Mouse (Mus musculus) intestine, embryonic 15.5 days (tissue): ENCODE measurements around the gene Zdhhc18. TPM values are rescaled to one million over a fixed set of nuclear protein-coding genes. Genes with fewer than 3 reads are reported as not detected.
A peak's percentile ranks its signal among the peaks of the same experiment; 100 is the strongest.

Source experiments
- ATAC-seq: fragments of 200-750 bp; cut with Nextera tagmentation; 2 replicates; pipeline ENCODE4 v1.8.0; 2017; ENCODE audit warnings: moderate TSS enrichment, moderate library complexity
- H3K27ac ChIP-seq: fragments of 300-500 bp; sonication (generic); 2 replicates; pipeline ENCODE4 v1.5.1; 2015; ENCODE audit warnings: mild to moderate bottlenecking, inconsistent platforms
- H3K27me3 ChIP-seq: fragments of 300-500 bp; sonication (generic); replicated peaks from 2 replicates; pipeline ENCODE4 v1.6.1; 2015; ENCODE audit warnings: inconsistent platforms
- H3K36me3 ChIP-seq: fragments of 300-500 bp; sonication (generic); 2 replicates; pipeline ENCODE4 v1.6.1; 2015; ENCODE audit warnings: inconsistent platforms
- H3K4me1 ChIP-seq: fragments of 300-500 bp; sonication (generic); replicated peaks from 2 replicates; pipeline ENCODE4 v1.6.1; 2015; ENCODE audit warnings: inconsistent platforms
- H3K4me2 ChIP-seq: fragments of 300-500 bp; sonication (generic); replicated peaks from 2 replicates; pipeline ENCODE4 v1.6.1; 2015; ENCODE audit warnings: mild to moderate bottlenecking, inconsistent platforms
- H3K4me3 ChIP-seq: fragments of 300-500 bp; sonication (generic); replicated peaks from 2 replicates; pipeline ENCODE4 v1.5.1; 2015; ENCODE audit warnings: inconsistent platforms
- H3K9ac ChIP-seq: fragments of 300-500 bp; sonication (generic); 2 replicates; pipeline ENCODE4 v1.6.1; 2015; ENCODE audit warnings: inconsistent platforms
- H3K9me3 ChIP-seq: fragments of 300-500 bp; sonication (generic); 2 replicates; pipeline ENCODE4 v1.6.1; 2016; ENCODE audit warnings: inconsistent platforms
- WGBS: fragments of 180-500 bp; shearing (Covaris S2); methylation state at CpG from one replicate; pipeline ENCODE4 v1.1.7; 2015; 5-methylcytosine and 5-hydroxymethylcytosine counted together
- polyA plus RNA-seq: library from polyadenylated mRNA; unstranded; fragments of >200 nt; fragmentation: Nextera tagmentation; extraction: Ambion mirVana; gene quantifications from 2 replicates; pipeline ENCODE4 v1.2.1, GENCODE M21; 2015

Gene Zdhhc18
- polyA plus RNA-seq, 1 experiment from 2014 or later, result 4.1 TPM

DNA sequence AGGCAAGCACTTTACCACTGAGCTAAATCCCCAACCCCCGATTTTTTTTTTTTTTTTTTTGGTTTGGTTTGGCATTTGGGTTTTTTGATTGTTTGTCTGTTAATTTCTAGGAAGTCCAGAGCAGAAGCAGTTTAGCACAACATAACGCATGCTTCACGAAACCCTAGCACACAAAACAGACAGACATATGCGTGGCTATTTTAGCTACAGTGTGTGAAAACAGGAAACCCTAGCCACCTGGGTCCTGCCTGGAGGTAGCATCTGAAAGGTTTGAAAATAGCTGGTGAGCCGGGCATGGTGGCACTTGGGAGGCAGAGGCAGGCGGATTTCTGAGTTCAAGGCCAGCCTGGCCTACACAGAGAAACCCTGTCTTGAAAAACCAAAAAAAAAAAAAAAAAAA, 53.9 kb downstream of the Zdhhc18 start:
- H3K4me3 ChIP-seq, result no peak overlapping the region
- WGBS, result 79% methylated on average over 6 of the region's 6 CpGs
- ATAC-seq, result no peak
- no peak overlapping the region for H3K27ac ChIP-seq
- H3K4me2 ChIP-seq, result no peak overlapping the region
- H3K36me3 ChIP-seq, result peaks cover 5% of the 10 kb centered on the region
- no peaks in the 10 kb centered on the region for H3K9me3 ChIP-seq
- H3K9ac ChIP-seq, result no peak overlapping the region
- peaks cover 11% of the 10 kb centered on the region for H3K4me1 ChIP-seq
- H3K27me3 ChIP-seq, result peaks cover 5% of the 10 kb centered on the region

DNA sequence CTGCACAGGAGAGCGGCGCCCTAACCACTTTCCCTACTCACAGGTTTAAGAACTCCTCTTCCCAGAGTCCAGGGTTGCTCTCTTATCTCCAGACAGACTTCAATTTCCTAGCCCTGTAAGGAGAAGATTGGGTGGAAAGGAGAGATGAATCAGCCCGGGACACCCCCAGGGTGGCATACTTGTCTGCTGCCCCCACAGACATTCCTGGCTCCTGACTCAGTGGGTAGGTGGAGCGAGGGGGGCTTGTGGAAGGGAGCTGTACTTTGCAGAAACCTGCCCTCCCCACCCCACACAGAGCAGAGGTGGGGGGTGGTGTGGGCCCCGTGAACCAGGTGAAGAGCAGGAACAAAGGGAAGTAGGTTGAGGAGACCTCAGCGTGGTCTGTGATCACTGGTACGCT, 54.4 kb downstream of the Zdhhc18 start:
- ATAC-seq, result no peak
- Histone ChIP-seq H3K9me3 (no peaks in the 10 kb centered on the region), H3K4me3 (no peak overlapping the region)

DNA sequence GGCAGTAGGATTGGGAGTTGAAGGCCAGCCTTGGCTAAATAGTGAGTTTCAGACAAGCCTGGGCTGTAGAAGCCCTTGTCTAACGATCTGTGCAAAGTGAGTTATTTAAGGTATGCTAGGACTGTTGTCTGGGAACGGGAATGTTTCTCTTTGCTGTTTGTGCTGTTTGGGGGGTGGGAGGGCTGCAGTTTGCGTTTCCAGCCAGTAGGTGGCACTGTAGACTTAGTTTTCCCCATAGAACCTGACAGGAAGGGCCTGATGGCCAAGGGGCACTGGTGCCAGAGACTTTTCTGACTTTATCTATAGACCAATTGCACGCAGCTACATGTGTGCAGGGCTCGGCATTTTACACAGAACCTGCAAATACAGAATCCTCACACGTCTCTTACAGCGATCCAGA, 57.4 kb downstream of the Zdhhc18 start:
- peaks cover 29% of the 10 kb centered on the region for H3K36me3 ChIP-seq
- no peak overlapping the region for H3K9ac ChIP-seq
- no peaks in the 10 kb centered on the region for H3K9me3 ChIP-seq
- H3K4me2 ChIP-seq, result no peak overlapping the region
- WGBS, result 26% methylated on average over 7 of the region's 7 CpGs
- H3K27ac ChIP-seq, result no peak overlapping the region
- H3K4me1 ChIP-seq, result no peaks in the 10 kb centered on the region
- ATAC-seq, result peak; percentile 59
- H3K4me3 ChIP-seq, result no peak overlapping the region
- no peaks in the 10 kb centered on the region for H3K27me3 ChIP-seq

More for the DNA sequence above, 54.4 kb downstream of the Zdhhc18 start:
- Histone ChIP-seq H3K27ac (no peak overlapping the region), H3K27me3 (peaks cover 5% of the 10 kb centered on the region), H3K9ac (no peak overlapping the region), H3K4me1 (peaks cover 11% of the 10 kb centered on the region), H3K4me2 (no peak overlapping the region), H3K36me3 (peaks cover 5% of the 10 kb centered on the region)
- 67% methylated on average over 7 of the region's 7 CpGs for WGBS

DNA sequence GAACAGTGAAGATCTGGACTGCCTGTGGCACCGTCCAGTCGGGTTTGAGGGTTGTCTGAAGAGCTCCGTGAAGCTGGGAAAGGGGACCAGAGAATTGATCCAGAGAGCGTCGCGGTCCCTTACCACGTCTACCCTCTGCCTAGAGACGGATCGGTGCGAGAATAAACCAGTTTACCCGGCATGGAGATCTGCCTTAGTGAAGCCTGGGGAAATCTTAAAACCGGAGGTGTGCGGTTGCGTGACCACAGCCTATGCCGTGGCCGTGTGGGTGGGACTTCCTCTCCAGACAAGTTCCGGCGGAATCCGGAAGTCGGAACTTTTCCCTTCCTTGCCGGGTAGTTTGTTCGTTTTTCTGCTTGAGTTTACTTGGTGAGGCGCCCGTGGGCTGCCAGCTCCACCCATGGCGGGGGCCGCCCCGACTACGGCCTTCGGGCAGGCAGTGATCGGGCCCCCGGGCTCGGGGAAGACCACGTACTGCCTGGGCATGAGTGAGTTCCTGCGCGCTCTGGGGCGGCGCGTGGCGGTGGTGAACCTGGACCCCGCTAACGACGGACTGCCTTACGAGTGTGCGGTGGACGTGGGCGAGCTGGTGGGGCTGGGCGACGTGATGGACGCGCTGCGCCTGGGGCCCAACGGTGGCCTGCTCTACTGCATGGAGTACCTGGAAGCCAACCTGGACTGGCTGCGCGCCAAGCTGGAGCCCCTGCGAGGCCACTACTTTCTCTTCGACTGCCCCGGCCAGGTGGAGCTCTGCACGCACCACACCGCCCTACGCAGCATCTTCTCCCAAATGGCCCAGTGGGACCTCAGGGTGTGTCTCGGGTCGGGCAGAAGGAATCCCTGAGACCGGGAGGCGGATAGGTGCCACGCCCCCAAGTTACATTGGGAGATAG, 65.6 kb downstream of the Zdhhc18 start, which contains the start of gene Gpn2:
Gene Gpn2 (plus strand): TSS at position 304 of the 893 bp plus-strand sequence.
- 3% methylated on average over 65 of the region's 65 CpGs for WGBS
- no peaks in the 10 kb centered on the region for H3K9me3 ChIP-seq
- H3K27ac ChIP-seq, result peak within 1 kb of the TSS; percentile 75
- H3K36me3 ChIP-seq, result peaks cover 33% of the 10 kb centered on the region
- H3K4me3 ChIP-seq, result peak within 1 kb of the TSS; percentile 78
- H3K9ac ChIP-seq, result peak within 1 kb of the TSS; percentile 76
- H3K27me3 ChIP-seq, result no peaks in the 10 kb centered on the region
- peak within 1 kb of the TSS; percentile 98 for H3K4me2 ChIP-seq
- peak; percentile 95 for ATAC-seq
- H3K4me1 ChIP-seq, result peaks cover 17% of the 10 kb centered on the region

DNA sequence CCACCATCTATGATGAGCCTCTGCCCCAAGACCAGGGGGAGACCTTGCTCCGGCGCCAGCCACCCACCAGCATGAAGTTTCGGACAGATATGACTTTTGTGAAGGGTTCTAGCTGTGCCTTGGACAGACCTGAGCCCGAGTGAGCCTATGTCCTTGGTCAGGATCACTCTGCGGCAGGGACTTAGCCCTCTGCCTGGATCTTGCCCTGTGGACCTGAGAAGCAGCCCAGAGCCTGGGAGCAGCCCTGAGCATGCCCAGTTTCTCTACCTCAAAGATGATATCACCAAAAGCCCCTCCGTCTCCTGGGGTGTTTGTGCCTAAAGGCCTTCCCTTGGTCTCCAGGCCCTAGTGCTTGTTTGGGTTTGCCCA, 66.3 kb downstream of the Zdhhc18 start:
- Histone ChIP-seq H3K4me1 (peaks cover 17% of the 10 kb centered on the region), H3K9ac (peak overlapping the region; percentile 76), H3K9me3 (no peaks in the 10 kb centered on the region), H3K36me3 (peaks cover 32% of the 10 kb centered on the region), H3K27me3 (no peaks in the 10 kb centered on the region), H3K27ac (peak overlapping the region; percentile 75), H3K4me2 (peak overlapping the region; percentile 98), H3K4me3 (peak overlapping the region; percentile 78)
- WGBS, result 61% methylated on average over 6 of the region's 6 CpGs
- ATAC-seq, result peak; percentile 61

DNA sequence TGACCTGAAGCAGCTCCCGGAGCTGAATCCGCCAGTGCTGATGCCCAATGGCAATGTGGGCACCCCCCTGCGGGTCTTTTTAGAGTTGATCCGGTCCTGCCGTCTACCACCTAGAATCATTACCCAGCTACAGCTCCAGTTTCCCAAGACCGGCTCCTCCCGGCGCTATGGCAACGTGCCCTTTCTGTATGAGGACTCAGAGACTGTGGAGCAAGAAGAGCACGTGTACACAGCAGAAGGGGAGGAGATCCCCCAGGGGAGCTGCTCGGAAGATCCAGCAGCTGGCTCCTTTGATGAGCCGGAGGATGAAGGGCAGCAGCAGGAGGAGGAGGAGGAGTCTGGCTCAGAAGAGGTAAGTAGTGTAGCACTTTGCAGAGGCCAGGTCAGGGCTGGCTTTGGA, 72.0 kb downstream of the Zdhhc18 start:
- no peak for ATAC-seq
- H3K9ac ChIP-seq, result peak overlapping the region; percentile 10; the same call in 1 of the 2 replicates
- no peaks in the 10 kb centered on the region for H3K27me3 ChIP-seq
- no peaks in the 10 kb centered on the region for H3K9me3 ChIP-seq
- no peak overlapping the region for H3K4me2 ChIP-seq
- peaks cover 18% of the 10 kb centered on the region; the same call in 1 of the 2 replicates for H3K36me3 ChIP-seq
- peaks cover 6% of the 10 kb centered on the region; the same call in 1 of the 2 replicates for H3K4me1 ChIP-seq
- WGBS, result 77% methylated on average over 12 of the region's 12 CpGs
- no peak overlapping the region for H3K27ac ChIP-seq
- H3K4me3 ChIP-seq, result no peak overlapping the region

DNA sequence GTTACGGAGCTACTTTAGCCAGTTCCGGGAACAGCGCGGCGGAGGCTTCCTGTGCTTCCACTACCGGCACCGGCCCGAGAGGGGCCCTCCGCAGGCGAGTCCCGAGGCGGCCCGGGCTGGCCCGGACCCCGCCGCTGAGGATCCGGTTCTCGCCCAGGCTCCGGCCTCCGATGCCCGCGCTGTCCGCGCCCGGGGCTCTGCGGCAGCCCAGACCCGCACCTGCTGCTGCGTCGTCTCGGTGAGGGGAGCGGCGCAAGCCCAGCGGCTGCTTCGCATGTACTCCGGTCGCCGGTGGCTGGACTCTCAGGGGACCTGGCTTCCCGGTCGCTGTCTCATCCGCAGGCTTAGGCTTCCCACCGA, 75.1 kb downstream of the Zdhhc18 start:
- Histone ChIP-seq H3K9ac (peak overlapping the region; percentile 94), H3K27me3 (no peaks in the 10 kb centered on the region), H3K4me3 (peak overlapping the region; percentile 99), H3K4me1 (peaks cover 8% of the 10 kb centered on the region; the same call in 1 of the 2 replicates), H3K27ac (peak overlapping the region; percentile 87), H3K36me3 (peaks cover 12% of the 10 kb centered on the region; the same call in 1 of the 2 replicates), H3K4me2 (peak overlapping the region; percentile 89), H3K9me3 (no peaks in the 10 kb centered on the region)
- peak; percentile 57 for ATAC-seq
- under 1% methylated on average over 41 of the region's 41 CpGs for WGBS

DNA sequence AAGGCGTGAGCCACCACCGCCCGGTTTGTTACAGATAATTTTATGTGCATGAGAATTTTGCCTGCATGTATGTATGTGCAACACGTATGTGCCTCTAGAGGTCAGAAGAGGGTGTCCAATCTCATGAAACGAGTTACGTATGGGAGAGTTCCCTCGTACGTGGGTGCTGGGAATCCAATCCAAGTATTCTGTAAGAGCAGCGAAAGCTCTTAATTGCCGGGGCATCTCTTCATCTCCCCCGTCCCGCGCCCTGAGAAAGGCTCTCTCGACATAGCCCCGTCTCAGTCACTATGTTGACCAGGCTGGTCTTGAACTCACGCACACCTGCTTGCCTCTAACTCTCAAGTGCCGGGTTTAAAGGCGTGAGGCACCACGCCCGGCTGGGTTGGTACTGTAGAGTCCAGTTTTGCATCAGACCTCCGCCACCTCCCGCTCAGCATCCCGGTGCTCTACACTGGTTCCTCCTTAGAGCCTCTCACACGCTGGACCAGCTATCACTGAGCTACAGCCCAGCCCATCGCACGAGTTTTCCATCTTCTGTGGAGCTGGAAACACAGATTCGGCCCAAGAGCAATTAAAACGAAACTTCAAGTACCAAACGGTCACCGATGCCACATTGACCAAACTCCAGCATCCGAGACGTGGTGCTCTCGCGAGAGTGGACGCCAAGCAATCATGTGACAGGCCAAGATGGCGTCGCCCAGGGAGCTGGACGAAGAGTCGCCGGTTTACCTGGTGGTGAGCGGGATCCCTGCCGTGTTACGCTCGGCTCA, 75.7 kb downstream of the Zdhhc18 start, which contains the start of gene Gpatch3:
Gene Gpatch3 (plus strand): TSS at position 676 of the 773 bp plus-strand sequence.
- Histone ChIP-seq H3K4me2 (peak within 1 kb of the TSS; percentile 89), H3K4me3 (peak within 1 kb of the TSS; percentile 99), H3K27me3 (no peaks in the 10 kb centered on the region), H3K36me3 (peaks cover 12% of the 10 kb centered on the region; the same call in 1 of the 2 replicates), H3K9me3 (no peaks in the 10 kb centered on the region), H3K9ac (peak within 1 kb of the TSS; percentile 94), H3K4me1 (peaks cover 10% of the 10 kb centered on the region; the same call in 1 of the 2 replicates), H3K27ac (peak within 1 kb of the TSS; percentile 87)
- 5% methylated on average over 44 of the region's 44 CpGs for WGBS
- peak; percentile 92 for ATAC-seq

DNA sequence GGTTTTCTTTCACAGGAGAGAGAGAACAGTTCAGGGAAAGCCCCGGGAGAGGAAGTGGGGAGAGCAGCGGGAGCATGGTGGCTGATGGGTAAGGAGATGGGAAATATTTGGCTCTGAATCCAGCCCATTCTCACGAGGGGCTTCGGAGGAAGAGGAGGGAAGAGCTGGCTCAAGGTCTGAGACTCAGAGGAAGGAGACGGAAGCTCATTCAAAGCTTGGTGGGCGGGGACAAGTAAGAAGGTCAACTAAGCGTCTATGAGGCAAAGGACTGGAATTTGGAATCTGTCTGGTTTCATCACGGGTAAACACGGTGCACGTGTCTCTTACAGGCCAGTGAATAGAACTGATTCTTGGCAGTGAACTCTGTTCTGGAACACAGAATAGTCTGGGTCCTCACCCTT, 79.9 kb downstream of the Zdhhc18 start:
- Histone ChIP-seq H3K9me3 (no peaks in the 10 kb centered on the region), H3K27ac (peak overlapping the region; percentile 75), H3K4me2 (peak overlapping the region; percentile 37), H3K27me3 (no peaks in the 10 kb centered on the region), H3K9ac (0 out of 2 replicates have a peak overlapping the region, but pooled peaks have one; percentile 10), H3K4me3 (no peak overlapping the region), H3K36me3 (no peaks in the 10 kb centered on the region), H3K4me1 (0 out of 2 replicates have a peak, but pooled peaks cover 4% of the 10 kb centered on the region)
- WGBS, result 38% methylated on average over 10 of the region's 10 CpGs
- peak; percentile 65 for ATAC-seq

DNA sequence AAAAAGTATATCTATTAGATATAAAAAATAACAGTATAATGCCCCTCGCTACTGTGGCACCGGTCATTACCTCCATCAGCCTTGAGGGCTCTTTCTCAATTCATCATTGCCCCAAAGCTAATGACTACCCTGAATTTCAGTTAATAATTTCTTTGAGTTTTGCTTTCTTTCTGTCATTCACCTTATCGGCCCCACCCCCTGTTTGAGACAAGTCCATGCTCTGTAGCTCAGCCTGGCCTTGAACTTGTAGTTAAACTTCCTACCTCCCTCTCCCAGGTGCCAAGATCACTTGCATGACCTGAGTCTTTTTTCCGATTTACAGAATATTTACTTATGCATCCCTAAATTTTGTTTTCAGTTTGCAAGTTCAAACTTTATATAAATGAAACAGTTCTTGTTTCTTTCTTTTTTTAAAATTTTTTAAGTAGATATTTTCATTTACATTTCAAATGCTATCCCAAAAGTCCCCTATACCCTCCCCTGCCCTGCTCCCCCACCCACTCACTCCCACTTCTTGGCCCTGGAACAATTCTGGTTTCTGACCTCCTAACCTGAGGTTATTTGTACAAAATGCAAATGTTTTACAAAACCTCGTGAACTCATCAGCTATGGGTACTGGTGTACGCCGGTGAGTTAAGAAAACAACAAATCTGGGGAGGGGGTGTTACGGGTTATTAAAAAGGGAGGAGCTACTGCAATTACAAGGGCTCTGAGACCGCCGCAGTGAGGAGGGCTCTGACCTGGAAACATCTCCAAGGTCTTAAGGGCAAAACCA, 80.5 kb downstream of the Zdhhc18 start:
- ATAC-seq, result peak; percentile 53
- 62% methylated on average over 10 of the region's 10 CpGs for WGBS
- peak overlapping the region; percentile 37 for H3K4me2 ChIP-seq
- no peaks in the 10 kb centered on the region for H3K36me3 ChIP-seq
- no peaks in the 10 kb centered on the region for H3K27me3 ChIP-seq
- H3K9me3 ChIP-seq, result no peaks in the 10 kb centered on the region
- 0 out of 2 replicates have a peak, but pooled peaks cover 4% of the 10 kb centered on the region for H3K4me1 ChIP-seq
- peak overlapping the region; percentile 75 for H3K27ac ChIP-seq
- H3K4me3 ChIP-seq, result no peak overlapping the region
- H3K9ac ChIP-seq, result 0 out of 2 replicates have a peak overlapping the region, but pooled peaks have one; percentile 10

DNA sequence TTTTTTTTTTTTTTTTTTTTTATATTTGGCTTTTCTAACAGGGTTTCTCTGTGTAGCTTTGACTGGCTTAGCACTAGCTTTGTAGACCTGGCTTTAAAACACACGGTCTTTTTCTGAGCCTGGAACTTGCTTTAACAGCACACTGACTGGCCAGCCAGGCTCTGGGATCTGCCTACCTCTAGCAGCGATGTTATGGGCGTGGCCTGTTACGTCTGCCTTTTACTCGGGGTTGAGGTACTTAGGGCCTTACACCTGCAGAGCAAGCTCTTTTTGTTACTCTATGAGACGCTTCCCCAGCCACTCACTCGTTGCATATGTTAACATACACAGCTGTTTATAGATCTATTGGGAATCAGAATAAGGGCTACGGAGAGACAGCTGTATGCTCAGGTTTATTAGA, 82.7 kb downstream of the Zdhhc18 start:
- no peak overlapping the region for H3K27ac ChIP-seq
- no peak overlapping the region for H3K4me3 ChIP-seq
- H3K9ac ChIP-seq, result no peak overlapping the region
- 0 out of 2 replicates have a peak, but pooled peaks cover 4% of the 10 kb centered on the region for H3K4me1 ChIP-seq
- ATAC-seq, result no peak
- H3K27me3 ChIP-seq, result no peaks in the 10 kb centered on the region
- no peak overlapping the region for H3K4me2 ChIP-seq
- H3K36me3 ChIP-seq, result no peaks in the 10 kb centered on the region
- 22% methylated on average over 8 of the region's 8 CpGs for WGBS
- H3K9me3 ChIP-seq, result no peaks in the 10 kb centered on the region
